Mouse (Mus musculus): ENCODE results near the gene Atpaf1. TPM values are rescaled to one million over a fixed set of nuclear protein-coding genes. Genes with fewer than 3 reads are reported as not detected.

The Atpaf1 gene
- polyA plus RNA-seq, 1 experiment = 81.2 TPM

GRCm38 (mm10) chr4:115749336-115749735 is 35.3 kb upstream of the Atpaf1 start:
- no peak for DNase-seq
- 95% methylated on average over 1 of the region's 1 CpGs for WGBS
- Histone ChIP-seq H3K4me3 (replicated peaks; ENCODE audit: insufficient read depth, low read depth, low read length) (no peak overlapping the region), H3K4me1 (ENCODE audit: control insufficient read depth, insufficient read depth, low read length) (no peaks in the 10 kb centered on the region), H3K27me3 (ENCODE audit: control insufficient read depth, insufficient read depth, low read length) (no peaks in the 10 kb centered on the region), H3K27ac (ENCODE audit: insufficient read depth, low read length) (no peak overlapping the region)
- TF ChIP-seq CTCF (IDR thresholded peaks at IDR 0.05; ENCODE audit: borderline replicate concordance, insufficient read depth, low read depth, low read length) = no peak
- no peak for TF ChIP-seq POLR2A (IDR thresholded peaks at IDR 0.05; ENCODE audit: borderline replicate concordance, insufficient read depth, low read length)

GRCm38 (mm10) chr4:115754101-115754500 is 30.5 kb upstream of the Atpaf1 start:
- no peaks in the 10 kb centered on the region for H3K4me1 ChIP-seq (ENCODE audit: control insufficient read depth, insufficient read depth, low read length)
- H3K27ac ChIP-seq (ENCODE audit: insufficient read depth, low read length) = no peak overlapping the region
- WGBS = 96% methylated on average over 3 of the region's 3 CpGs
- TF ChIP-seq CTCF (IDR thresholded peaks at IDR 0.05; ENCODE audit: borderline replicate concordance, insufficient read depth, low read depth, low read length) (no peak), POLR2A (IDR thresholded peaks at IDR 0.05; ENCODE audit: borderline replicate concordance, insufficient read depth, low read length) (no peak)
- H3K4me3 ChIP-seq (replicated peaks; ENCODE audit: insufficient read depth, low read depth, low read length) = no peak overlapping the region
- H3K27me3 ChIP-seq (ENCODE audit: control insufficient read depth, insufficient read depth, low read length) = no peaks in the 10 kb centered on the region
- no peak for DNase-seq

GRCm38 (mm10) chr4:115754851-115755250 is 29.8 kb upstream of the Atpaf1 start:
- DNase-seq = no peak
- Histone ChIP-seq H3K27me3 (ENCODE audit: control insufficient read depth, insufficient read depth, low read length) (no peaks in the 10 kb centered on the region), H3K4me3 (replicated peaks; ENCODE audit: insufficient read depth, low read depth, low read length) (no peak overlapping the region), H3K27ac (ENCODE audit: insufficient read depth, low read length) (no peak overlapping the region), H3K4me1 (ENCODE audit: control insufficient read depth, insufficient read depth, low read length) (no peaks in the 10 kb centered on the region)
- 97% methylated on average over 1 of the region's 1 CpGs for WGBS
- TF ChIP-seq CTCF (IDR thresholded peaks at IDR 0.05; ENCODE audit: borderline replicate concordance, insufficient read depth, low read depth, low read length) (no peak), POLR2A (IDR thresholded peaks at IDR 0.05; ENCODE audit: borderline replicate concordance, insufficient read depth, low read length) (no peak)

GRCm38 (mm10) chr4:115761206-115761605 is 23.4 kb upstream of the Atpaf1 start:
- Histone ChIP-seq H3K27ac (ENCODE audit: insufficient read depth, low read length) (no peak overlapping the region), H3K27me3 (ENCODE audit: control insufficient read depth, insufficient read depth, low read length) (no peaks in the 10 kb centered on the region), H3K4me3 (replicated peaks; ENCODE audit: insufficient read depth, low read depth, low read length) (no peak overlapping the region), H3K4me1 (ENCODE audit: control insufficient read depth, insufficient read depth, low read length) (no peaks in the 10 kb centered on the region)
- DNase-seq = peak in 1 of 2 experiments; percentile 23
- WGBS = 28% methylated on average over 3 of the region's 3 CpGs
- TF ChIP-seq CTCF (IDR thresholded peaks at IDR 0.05; ENCODE audit: borderline replicate concordance, insufficient read depth, low read depth, low read length) (no peak), POLR2A (IDR thresholded peaks at IDR 0.05; ENCODE audit: borderline replicate concordance, insufficient read depth, low read length) (no peak)

- Histone ChIP-seq H3K4me3 (replicated peaks; ENCODE audit: insufficient read depth, low read depth, low read length) (no peak overlapping the region), H3K27me3 (ENCODE audit: control insufficient read depth, insufficient read depth, low read length) (no peaks in the 10 kb centered on the region), H3K27ac (ENCODE audit: insufficient read depth, low read length) (no peak overlapping the region), H3K4me1 (ENCODE audit: control insufficient read depth, insufficient read depth, low read length) (no peaks in the 10 kb centered on the region)
- 88% methylated on average over 11 of the region's 11 CpGs for WGBS
- DNase-seq = no peak
- TF ChIP-seq POLR2A (IDR thresholded peaks at IDR 0.05; ENCODE audit: borderline replicate concordance, insufficient read depth, low read length) (no peak), CTCF (IDR thresholded peaks at IDR 0.05; ENCODE audit: borderline replicate concordance, insufficient read depth, low read depth, low read length) (no peak)
These were observed 20.0 kb upstream of the Atpaf1 start for GRCm38 (mm10) chr4:115764581-115764980.

GRCm38 (mm10) chr4:115767647-115768467 is 16.8 kb upstream of the Atpaf1 start:
- 62% methylated on average over 11 of the region's 11 CpGs for WGBS
- TF ChIP-seq CTCF (IDR thresholded peaks at IDR 0.05; ENCODE audit: borderline replicate concordance, insufficient read depth, low read depth, low read length) (no peak), POLR2A (IDR thresholded peaks at IDR 0.05; ENCODE audit: borderline replicate concordance, insufficient read depth, low read length) (no peak)

GRCm38 (mm10) chr4:115775056-115775455 is 9.6 kb upstream of the Atpaf1 start:
- H3K4me3 ChIP-seq (replicated peaks; ENCODE audit: insufficient read depth, low read depth, low read length) = no peak overlapping the region
- 76% methylated on average over 6 of the region's 6 CpGs for WGBS
- TF ChIP-seq POLR2A (IDR thresholded peaks at IDR 0.05; ENCODE audit: borderline replicate concordance, insufficient read depth, low read length) (no peak), CTCF (IDR thresholded peaks at IDR 0.05; ENCODE audit: borderline replicate concordance, insufficient read depth, low read depth, low read length) (no peak)
- H3K27me3 ChIP-seq (ENCODE audit: control insufficient read depth, insufficient read depth, low read length) = no peaks in the 10 kb centered on the region
- no peaks in the 10 kb centered on the region for H3K4me1 ChIP-seq (ENCODE audit: control insufficient read depth, insufficient read depth, low read length)
- DNase-seq = no peak
- no peak overlapping the region for H3K27ac ChIP-seq (ENCODE audit: insufficient read depth, low read length)

More at GRCm38 (mm10) chr4:115767647-115768467, 16.8 kb upstream of the Atpaf1 start:
- no peak for DNase-seq
- Histone ChIP-seq H3K27ac (ENCODE audit: insufficient read depth, low read length) (no peak overlapping the region), H3K27me3 (ENCODE audit: control insufficient read depth, insufficient read depth, low read length) (no peaks in the 10 kb centered on the region), H3K4me3 (replicated peaks; ENCODE audit: insufficient read depth, low read depth, low read length) (no peak overlapping the region), H3K4me1 (ENCODE audit: control insufficient read depth, insufficient read depth, low read length) (no peaks in the 10 kb centered on the region)

GRCm38 (mm10) chr4:115777627-115778026 is 7.0 kb upstream of the Atpaf1 start:
- 96% methylated on average over 2 of the region's 2 CpGs for WGBS
- Histone ChIP-seq H3K4me3 (replicated peaks; ENCODE audit: insufficient read depth, low read depth, low read length) (no peak overlapping the region), H3K27ac (ENCODE audit: insufficient read depth, low read length) (no peak overlapping the region), H3K27me3 (ENCODE audit: control insufficient read depth, insufficient read depth, low read length) (no peaks in the 10 kb centered on the region), H3K4me1 (ENCODE audit: control insufficient read depth, insufficient read depth, low read length) (no peaks in the 10 kb centered on the region)
- TF ChIP-seq POLR2A (IDR thresholded peaks at IDR 0.05; ENCODE audit: borderline replicate concordance, insufficient read depth, low read length) = no peak
- no peak for TF ChIP-seq CTCF (IDR thresholded peaks at IDR 0.05; ENCODE audit: borderline replicate concordance, insufficient read depth, low read depth, low read length)
- DNase-seq = no peak

Measured in cerebellum, adult 2 months (tissue).